Mouse (Mus musculus) 416B (cell line): ENCODE data around the gene Spns1.
A peak's percentile ranks its signal among the peaks of the same experiment; 100 is the strongest.
"Not testable (repeated sequence)": the region's sequence is repeated elsewhere in the genome, so short reads cannot be mapped to it uniquely, and the experiment has no call there.

Source experiments
- DNase-seq: peaks from one replicate; pipeline ENCODE4 v3.0.0; 2011; ENCODE audit warnings: low read depth

Spns1 gene

GRCm38 (mm10) chr7:126338906-126339305 is 38.3 kb downstream of the Spns1 start:
- DNase-seq = no peak

GRCm38 (mm10) chr7:126335556-126335955 is 41.7 kb downstream of the Spns1 start:
- DNase-seq = no peak

- DNase-seq = no peak
Observed at GRCm38 (mm10) chr7:126332691-126333090, 44.6 kb downstream of the Spns1 start.

- DNase-seq = no peak
Observed at GRCm38 (mm10) chr7:126330693-126331092, 46.6 kb downstream of the Spns1 start.

- DNase-seq = peak; percentile 61
Observed at GRCm38 (mm10) chr7:126329907-126330645, 47.2 kb downstream of the Spns1 start.

GRCm38 (mm10) chr7:126328848-126329247 is 48.4 kb downstream of the Spns1 start:
- not testable (repeated sequence) for DNase-seq

GRCm38 (mm10) chr7:126325576-126326273 is 51.5 kb downstream of the Spns1 start:
- not testable (repeated sequence) for DNase-seq

- peak; percentile 91 for DNase-seq
Observed at GRCm38 (mm10) chr7:126324791-126325190, 52.5 kb downstream of the Spns1 start.

- DNase-seq = peak; percentile 92
Observed at GRCm38 (mm10) chr7:126323729-126324128, 53.5 kb downstream of the Spns1 start.
